Mouse (Mus musculus): Measurements from ENCODE around the gene Ccdc91. TPM values are rescaled to one million over a fixed set of nuclear protein-coding genes. Genes with fewer than 3 reads are reported as not detected.

The Ccdc91 gene
- polyA plus RNA-seq, 1 experiment: not detected

- no peak overlapping the region for H3K27ac ChIP-seq (ENCODE audit: insufficient read depth, low read depth, low read length)
- TF ChIP-seq CTCF (IDR thresholded peaks at IDR 0.05; ENCODE audit: insufficient read depth, low read depth, low read length) (no peak), POLR2A (IDR thresholded peaks at IDR 0.05; ENCODE audit: insufficient read depth, low read depth, low read length) (no peak)
- WGBS: 59% methylated on average over 6 of the region's 6 CpGs
- H3K4me3 ChIP-seq (ENCODE audit: insufficient read depth, low read depth, low read length): no peak overlapping the region
- no peaks in the 10 kb centered on the region for H3K4me1 ChIP-seq (ENCODE audit: control insufficient read depth, insufficient read depth, low read length)
Observed at GRCm38 (mm10) chr6:147607613-147608012, 132.0 kb downstream of the Ccdc91 start.

- TF ChIP-seq CTCF (IDR thresholded peaks at IDR 0.05; ENCODE audit: insufficient read depth, low read depth, low read length): no peak
- TF ChIP-seq POLR2A (IDR thresholded peaks at IDR 0.05; ENCODE audit: insufficient read depth, low read depth, low read length): no peak
- Histone ChIP-seq H3K4me3 (ENCODE audit: insufficient read depth, low read depth, low read length) (no peak overlapping the region), H3K27ac (ENCODE audit: insufficient read depth, low read depth, low read length) (no peak overlapping the region), H3K4me1 (ENCODE audit: control insufficient read depth, insufficient read depth, low read length) (no peaks in the 10 kb centered on the region)
- 84% methylated on average over 2 of the region's 2 CpGs for WGBS
Observed at GRCm38 (mm10) chr6:147615306-147615705, 139.7 kb downstream of the Ccdc91 start.

- H3K4me3 ChIP-seq (ENCODE audit: insufficient read depth, low read depth, low read length): no peak overlapping the region
- 91% methylated on average over 3 of the region's 3 CpGs for WGBS
- no peaks in the 10 kb centered on the region for H3K4me1 ChIP-seq (ENCODE audit: control insufficient read depth, insufficient read depth, low read length)
- no peak overlapping the region for H3K27ac ChIP-seq (ENCODE audit: insufficient read depth, low read depth, low read length)
- no peak for TF ChIP-seq CTCF (IDR thresholded peaks at IDR 0.05; ENCODE audit: insufficient read depth, low read depth, low read length)
- TF ChIP-seq POLR2A (IDR thresholded peaks at IDR 0.05; ENCODE audit: insufficient read depth, low read depth, low read length): no peak
Observed at GRCm38 (mm10) chr6:147623142-147623541, 147.5 kb downstream of the Ccdc91 start.

- H3K4me1 ChIP-seq (ENCODE audit: control insufficient read depth, insufficient read depth, low read length): no peaks in the 10 kb centered on the region
- no peak overlapping the region for H3K27ac ChIP-seq (ENCODE audit: insufficient read depth, low read depth, low read length)
- 81% methylated on average over 5 of the region's 5 CpGs for WGBS
- no peak for TF ChIP-seq POLR2A (IDR thresholded peaks at IDR 0.05; ENCODE audit: insufficient read depth, low read depth, low read length)
- TF ChIP-seq CTCF (IDR thresholded peaks at IDR 0.05; ENCODE audit: insufficient read depth, low read depth, low read length): no peak
- H3K4me3 ChIP-seq (ENCODE audit: insufficient read depth, low read depth, low read length): no peak overlapping the region
Observed at GRCm38 (mm10) chr6:147636464-147636863, 160.8 kb downstream of the Ccdc91 start.

- Histone ChIP-seq H3K4me1 (ENCODE audit: control insufficient read depth, insufficient read depth, low read length) (peaks cover 7% of the 10 kb centered on the region), H3K4me3 (ENCODE audit: insufficient read depth, low read depth, low read length) (no peak overlapping the region), H3K27ac (ENCODE audit: insufficient read depth, low read depth, low read length) (no peak overlapping the region)
- TF ChIP-seq POLR2A (IDR thresholded peaks at IDR 0.05; ENCODE audit: insufficient read depth, low read depth, low read length) (no peak), CTCF (IDR thresholded peaks at IDR 0.05; ENCODE audit: insufficient read depth, low read depth, low read length) (no peak)
- WGBS: 90% methylated on average over 7 of the region's 7 CpGs
Observed at GRCm38 (mm10) chr6:147643875-147644274, 168.2 kb downstream of the Ccdc91 start.

- Histone ChIP-seq H3K4me3 (ENCODE audit: insufficient read depth, low read depth, low read length) (no peak overlapping the region), H3K27ac (ENCODE audit: insufficient read depth, low read depth, low read length) (no peak overlapping the region), H3K4me1 (ENCODE audit: control insufficient read depth, insufficient read depth, low read length) (peaks cover 7% of the 10 kb centered on the region)
- TF ChIP-seq CTCF (IDR thresholded peaks at IDR 0.05; ENCODE audit: insufficient read depth, low read depth, low read length) (no peak), POLR2A (IDR thresholded peaks at IDR 0.05; ENCODE audit: insufficient read depth, low read depth, low read length) (no peak)
Observed at GRCm38 (mm10) chr6:147644391-147644790, 168.8 kb downstream of the Ccdc91 start.

GRCm38 (mm10) chr6:147646401-147646968, 170.9 kb downstream of the Ccdc91 start:
- Histone ChIP-seq H3K4me1 (ENCODE audit: control insufficient read depth, insufficient read depth, low read length) (peaks cover 7% of the 10 kb centered on the region), H3K4me3 (ENCODE audit: insufficient read depth, low read depth, low read length) (no peak overlapping the region), H3K27ac (ENCODE audit: insufficient read depth, low read depth, low read length) (no peak overlapping the region)
- TF ChIP-seq CTCF (IDR thresholded peaks at IDR 0.05; ENCODE audit: insufficient read depth, low read depth, low read length) (no peak), POLR2A (IDR thresholded peaks at IDR 0.05; ENCODE audit: insufficient read depth, low read depth, low read length) (no peak)
- WGBS: 55% methylated on average over 11 of the region's 11 CpGs

- Histone ChIP-seq H3K4me1 (ENCODE audit: control insufficient read depth, insufficient read depth, low read length) (no peaks in the 10 kb centered on the region), H3K27ac (ENCODE audit: insufficient read depth, low read depth, low read length) (no peak overlapping the region), H3K4me3 (ENCODE audit: insufficient read depth, low read depth, low read length) (no peak overlapping the region)
- TF ChIP-seq POLR2A (IDR thresholded peaks at IDR 0.05; ENCODE audit: insufficient read depth, low read depth, low read length) (no peak), CTCF (IDR thresholded peaks at IDR 0.05; ENCODE audit: insufficient read depth, low read depth, low read length) (no peak)
Observed at GRCm38 (mm10) chr6:147658025-147658424, 182.4 kb downstream of the Ccdc91 start.

- H3K4me1 ChIP-seq (ENCODE audit: control insufficient read depth, insufficient read depth, low read length): no peaks in the 10 kb centered on the region
- H3K27ac ChIP-seq (ENCODE audit: insufficient read depth, low read depth, low read length): no peak overlapping the region
- WGBS: 86% methylated on average over 1 of the region's 1 CpGs
- H3K4me3 ChIP-seq (ENCODE audit: insufficient read depth, low read depth, low read length): no peak overlapping the region
- TF ChIP-seq CTCF (IDR thresholded peaks at IDR 0.05; ENCODE audit: insufficient read depth, low read depth, low read length) (no peak), POLR2A (IDR thresholded peaks at IDR 0.05; ENCODE audit: insufficient read depth, low read depth, low read length) (no peak)
Observed at GRCm38 (mm10) chr6:147660718-147661117, 185.1 kb downstream of the Ccdc91 start.

- WGBS: 92% methylated on average over 4 of the region's 4 CpGs
- Histone ChIP-seq H3K4me1 (ENCODE audit: control insufficient read depth, insufficient read depth, low read length) (no peaks in the 10 kb centered on the region), H3K4me3 (ENCODE audit: insufficient read depth, low read depth, low read length) (no peak overlapping the region), H3K27ac (ENCODE audit: insufficient read depth, low read depth, low read length) (no peak overlapping the region)
- no peak for TF ChIP-seq CTCF (IDR thresholded peaks at IDR 0.05; ENCODE audit: insufficient read depth, low read depth, low read length)
- TF ChIP-seq POLR2A (IDR thresholded peaks at IDR 0.05; ENCODE audit: insufficient read depth, low read depth, low read length): no peak
Observed at GRCm38 (mm10) chr6:147661841-147662240, 186.2 kb downstream of the Ccdc91 start.
